Comparison of ENCODE assay signal across 10 mouse cellular contexts in genomic region chr13:74167492-74167891, GRCm38 (mm10). TPM values are rescaled to one million over a fixed set of nuclear protein-coding genes. Genes with fewer than 3 reads are reported as not detected.
DNase-seq lines count a peak whose midpoint lies in the region; ATAC-seq lines count a peak whose summit lies in the region.
"Had no signal": no experiment of that assay in that cellular context is flagged by ENCODE, and none has a peak within 500 bp of the region (broad histone marks: within the 10 kb centered on the region; RNA-seq: fewer than 3 reads in every experiment).

No protein-coding gene starts in this region.

- no peaks in the 10 kb centered on the region for H3K9me3 ChIP-seq in kidney, embryonic 14.5 days (ENCODE audit: control insufficient read depth, low read length)
- no peaks in the 10 kb centered on the region for H3K9me3 ChIP-seq in embryonic facial prominence, embryonic 15.5 days (replicated peaks)
- no peaks in the 10 kb centered on the region for H3K9me3 ChIP-seq in heart, embryonic 10.5 days
- H3K9me3 ChIP-seq: G1E had no signal

- H3K4me3 ChIP-seq in kidney, embryonic 14.5 days (ENCODE audit: low read length), result no peak overlapping the region
- peak overlapping the region; percentile 56; the same call in 1 of the 2 replicates for H3K4me3 ChIP-seq in embryonic facial prominence, embryonic 15.5 days (replicated peaks)
- peak overlapping the region; percentile 67; the same call in 1 of the 2 replicates for H3K4me3 ChIP-seq in heart, embryonic 10.5 days

- WGBS in kidney, embryonic 14.5 days, result 84% methylated on average over 2 of the region's 2 CpGs
- 87% methylated on average over 2 of the region's 2 CpGs for WGBS in embryonic facial prominence, embryonic 15.5 days
- WGBS in heart, embryonic 10.5 days, result 75% methylated on average over 2 of the region's 2 CpGs

- ATAC-seq in kidney, embryonic 14.5 days (ENCODE audit: low FRiP score, low TSS enrichment), result peak; percentile 22; the same call in 1 of the 2 replicates
- no peak for ATAC-seq in embryonic facial prominence, embryonic 15.5 days (ENCODE audit: insufficient number of reproducible peaks, low FRiP score, low TSS enrichment, low read depth)

- H3K27me3 ChIP-seq in kidney, embryonic 14.5 days (ENCODE audit: control insufficient read depth, insufficient read depth, low read length), result no peaks in the 10 kb centered on the region
- no peaks in the 10 kb centered on the region for H3K27me3 ChIP-seq in embryonic facial prominence, embryonic 15.5 days
- H3K27me3 ChIP-seq in heart, embryonic 10.5 days (ENCODE audit: insufficient read depth, poor library complexity, severe bottlenecking), result no peaks in the 10 kb centered on the region

- no peak overlapping the region for H3K9ac ChIP-seq in kidney, embryonic 14.5 days (ENCODE audit: low read depth, low read length)
- no peak overlapping the region for H3K9ac ChIP-seq in embryonic facial prominence, embryonic 15.5 days

- no peak for DNase-seq in kidney, adult 18-20 months
- DNase-seq in heart, embryonic 10.5 days (ENCODE audit: low spot score), result no peak
- DNase-seq in lung, postnatal 14 days, result peak; percentile 2
- no peak for DNase-seq in ovary, postnatal 10 days (ENCODE audit: low spot score)
- DNase-seq in layer of hippocampus, postnatal 10 days (ENCODE audit: low spot score in 2 of 2), result no peak
- no peak for DNase-seq in urinary bladder, adult 18-20 months (ENCODE audit: low spot score in 2 of 2)

- H3K4me1 ChIP-seq in kidney, embryonic 14.5 days (ENCODE audit: control insufficient read depth, insufficient read depth, low read length), result no peaks in the 10 kb centered on the region
- peaks cover 14% of the 10 kb centered on the region; the same call in 1 of the 2 replicates for H3K4me1 ChIP-seq in embryonic facial prominence, embryonic 15.5 days
- peaks cover 14% of the 10 kb centered on the region for H3K4me1 ChIP-seq in heart, embryonic 10.5 days

- no peak overlapping the region for H3K4me2 ChIP-seq in kidney, embryonic 14.5 days (replicated peaks; ENCODE audit: low read depth, low read length)
- no peak overlapping the region for H3K4me2 ChIP-seq in embryonic facial prominence, embryonic 15.5 days (replicated peaks)

- no peak overlapping the region for H3K27ac ChIP-seq in kidney, embryonic 14.5 days (ENCODE audit: low read depth, low read length)
- H3K27ac ChIP-seq in embryonic facial prominence, embryonic 15.5 days (replicated peaks), result no peak overlapping the region
- no peak overlapping the region for H3K27ac ChIP-seq in heart, embryonic 10.5 days

- H3K36me3 ChIP-seq in kidney, embryonic 14.5 days (ENCODE audit: control insufficient read depth, insufficient read depth, low read length), result peaks cover 17% of the 10 kb centered on the region
- peaks cover 23% of the 10 kb centered on the region for H3K36me3 ChIP-seq in embryonic facial prominence, embryonic 15.5 days
- peaks cover 25% of the 10 kb centered on the region for H3K36me3 ChIP-seq in heart, embryonic 10.5 days

RNA-seq across cellular contexts. Expression of gene Exoc3, which starts 41.0 kb away (rescaled TPM):
- polyA plus RNA-seq in kidney, embryonic 14.5 days (2014; fragmentation: Nextera tagmentation; extraction: Ambion mirVana), result 65.8 and 83.2 TPM in 2 replicates
- polyA plus RNA-seq in embryonic facial prominence, embryonic 15.5 days (2015; fragmentation: Nextera tagmentation; extraction: Ambion mirVana), result 69.2 and 82.9 TPM in 2 replicates
- polyA plus RNA-seq in heart, embryonic 10.5 days (2016; fragmentation: Nextera tagmentation; extraction: Ambion mirVana), result 62.0 and 62.6 TPM in 2 replicates
- total RNA-seq in layer of hippocampus, postnatal 10 days (2021), result 10 to 100 TPM; 75.1 to 85.6 TPM

RNA-seq across cellular contexts. Expression of gene Slc9a3, which starts 46.2 kb away (rescaled TPM):
- polyA plus RNA-seq in kidney, embryonic 14.5 days (2014; fragmentation: Nextera tagmentation; extraction: Ambion mirVana), result 0.16 and 0.23 TPM in 2 replicates
- 0.12 TPM in 2 replicates for polyA plus RNA-seq in embryonic facial prominence, embryonic 15.5 days (2015; fragmentation: Nextera tagmentation; extraction: Ambion mirVana)
- 0.04 TPM in 1 of 2 replicates, not detected in the other for polyA plus RNA-seq in heart, embryonic 10.5 days (2016; fragmentation: Nextera tagmentation; extraction: Ambion mirVana)
- 1 to 10 TPM; 1.2 to 1.9 TPM for total RNA-seq in layer of hippocampus, postnatal 10 days (2021)
- polyA plus RNA-seq: erythroblast, embryonic 14.5 days; G1E had no signal
